Comparison of ENCODE assay signal across 8 mouse cellular contexts in the genomic region with DNA sequence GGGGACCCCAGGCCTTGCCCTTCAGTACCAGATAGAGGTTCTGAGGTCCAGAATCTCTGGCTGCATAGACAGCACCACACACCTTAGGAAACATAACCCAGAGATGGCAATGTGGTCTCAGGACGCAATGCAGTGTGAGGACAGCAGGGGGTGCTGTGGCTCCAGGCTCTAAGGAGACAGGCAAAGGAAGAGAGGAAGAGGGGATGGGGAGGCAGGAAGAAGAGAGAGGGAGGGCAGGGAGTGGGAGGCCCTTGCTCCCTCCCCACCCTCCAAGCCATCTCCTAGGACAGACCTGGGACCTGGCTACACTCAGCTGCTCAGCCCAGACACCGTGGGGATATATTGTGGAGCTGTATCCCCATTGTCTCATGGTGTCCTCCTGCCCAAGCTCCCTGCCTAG. TPM values are rescaled to one million over a fixed set of nuclear protein-coding genes. Genes with fewer than 3 reads are reported as not detected.
DNase-seq lines count a peak whose midpoint lies in the region; ATAC-seq lines count a peak whose summit lies in the region.

No protein-coding gene starts in this region.

- H3K9ac ChIP-seq in heart, embryonic 12.5 days = no peak overlapping the region
- no peak overlapping the region for H3K9ac ChIP-seq in neural tube, embryonic 12.5 days

- ATAC-seq in heart, embryonic 12.5 days (ENCODE audit: insufficient number of reproducible peaks, low FRiP score) = peak; percentile 27; the same call in 1 of the 2 replicates
- 0 out of 2 replicates have a peak, but pooled peaks have one; percentile 10 for ATAC-seq in neural tube, embryonic 12.5 days (ENCODE audit: low FRiP score, low read depth)

- peak; percentile 94 for DNase-seq in 3T3-L1 (ENCODE audit: low read depth, low spot score)
- DNase-seq in adrenal gland, adult 2 months = peak; percentile 85
- DNase-seq in embryo, embryonic 9.5 days (ENCODE audit: extremely low spot score) = peak; percentile 82
- DNase-seq in kidney, postnatal 25 days = peak; percentile 72 to 82
- peak; percentile 67 to 77 for DNase-seq in lung, adult 18-20 months
- DNase-seq in testis, postnatal 10 days (ENCODE audit: low spot score) = peak; percentile 90

- H3K9me3 ChIP-seq in heart, embryonic 12.5 days (replicated peaks) = no peaks in the 10 kb centered on the region
- no peaks in the 10 kb centered on the region for H3K9me3 ChIP-seq in neural tube, embryonic 12.5 days

- H3K27me3 ChIP-seq in heart, embryonic 12.5 days (replicated peaks) = no peaks in the 10 kb centered on the region
- H3K27me3 ChIP-seq in neural tube, embryonic 12.5 days (replicated peaks) = no peaks in the 10 kb centered on the region

- no peak overlapping the region for H3K4me3 ChIP-seq in heart, embryonic 12.5 days
- H3K4me3 ChIP-seq in neural tube, embryonic 12.5 days = no peak overlapping the region

- H3K4me1 ChIP-seq in heart, embryonic 12.5 days (replicated peaks) = peaks cover 43% of the 10 kb centered on the region
- peaks cover 54% of the 10 kb centered on the region for H3K4me1 ChIP-seq in neural tube, embryonic 12.5 days

- 10% methylated on average over 2 of the region's 2 CpGs for WGBS in heart, embryonic 12.5 days
- WGBS in neural tube, embryonic 12.5 days = 9% methylated on average over 2 of the region's 2 CpGs

- H3K27ac ChIP-seq in heart, embryonic 12.5 days (ENCODE audit: poor library complexity, severe bottlenecking) = no peak overlapping the region
- no peak overlapping the region for H3K27ac ChIP-seq in neural tube, embryonic 12.5 days

- H3K4me2 ChIP-seq in heart, embryonic 12.5 days = no peak overlapping the region
- no peak overlapping the region for H3K4me2 ChIP-seq in neural tube, embryonic 12.5 days (replicated peaks)

- no peaks in the 10 kb centered on the region for H3K36me3 ChIP-seq in heart, embryonic 12.5 days
- no peaks in the 10 kb centered on the region for H3K36me3 ChIP-seq in neural tube, embryonic 12.5 days

RNA-seq across cellular contexts. Expression of gene Tpra1, which starts 25.5 kb away (rescaled TPM):
- total RNA-seq in adrenal gland, adult 2 months (2021) = 100 to 1,000 TPM in 1 of 2 experiments, 10 to 100 TPM in 1; 87.0 to 108 TPM
- 578 and 603 TPM in 2 replicates for polyA plus RNA-seq in adrenal gland, adult 2 months (2012; rRNA removed)
- polyA plus RNA-seq in heart, embryonic 12.5 days (2016; fragmentation: Nextera tagmentation; extraction: Ambion mirVana) = 42.8 and 48.0 TPM in 2 replicates
- polyA plus RNA-seq in neural tube, embryonic 12.5 days (2016; fragmentation: Nextera tagmentation; extraction: Ambion mirVana) = 60.6 and 61.2 TPM in 2 replicates

RNA-seq across cellular contexts. Expression of gene Mcm2, which starts 29.0 kb away (rescaled TPM):
- 10 to 100 TPM; 18.1 to 33.1 TPM for total RNA-seq in adrenal gland, adult 2 months (2021)
- 24.4 and 33.4 TPM in 2 replicates for polyA plus RNA-seq in adrenal gland, adult 2 months (2012; rRNA removed)
- 130 TPM in 2 replicates for polyA plus RNA-seq in heart, embryonic 12.5 days (2016; fragmentation: Nextera tagmentation; extraction: Ambion mirVana)
- polyA plus RNA-seq in neural tube, embryonic 12.5 days (2016; fragmentation: Nextera tagmentation; extraction: Ambion mirVana) = 120 and 127 TPM in 2 replicates

RNA-seq across cellular contexts. Expression of gene Podxl2, which starts 52.8 kb away (rescaled TPM):
- 10 to 100 TPM; 24.2 to 78.2 TPM for total RNA-seq in adrenal gland, adult 2 months (2021)
- polyA plus RNA-seq in adrenal gland, adult 2 months (2012; rRNA removed) = 263 and 360 TPM in 2 replicates
- 44.0 and 50.8 TPM in 2 replicates for polyA plus RNA-seq in heart, embryonic 12.5 days (2016; fragmentation: Nextera tagmentation; extraction: Ambion mirVana)
- 362 and 381 TPM in 2 replicates for polyA plus RNA-seq in neural tube, embryonic 12.5 days (2016; fragmentation: Nextera tagmentation; extraction: Ambion mirVana)
